Mouse (Mus musculus) erythroblast, embryonic 14.5 days (primary cell): ENCODE results near the gene Slc25a21.

Experiments
- GATA1 ChIP-seq: IDR thresholded peaks from 2 replicates; pipeline ENCODE4 v1.6.1; 2012; ENCODE audit warnings: low read length, inconsistent platforms, mixed read lengths
- TAL1 ChIP-seq: IDR thresholded peaks from 3 replicates; pipeline ENCODE4 v1.6.1; 2012; ENCODE audit warnings: low read length, inconsistent platforms, mixed read lengths

DNA sequence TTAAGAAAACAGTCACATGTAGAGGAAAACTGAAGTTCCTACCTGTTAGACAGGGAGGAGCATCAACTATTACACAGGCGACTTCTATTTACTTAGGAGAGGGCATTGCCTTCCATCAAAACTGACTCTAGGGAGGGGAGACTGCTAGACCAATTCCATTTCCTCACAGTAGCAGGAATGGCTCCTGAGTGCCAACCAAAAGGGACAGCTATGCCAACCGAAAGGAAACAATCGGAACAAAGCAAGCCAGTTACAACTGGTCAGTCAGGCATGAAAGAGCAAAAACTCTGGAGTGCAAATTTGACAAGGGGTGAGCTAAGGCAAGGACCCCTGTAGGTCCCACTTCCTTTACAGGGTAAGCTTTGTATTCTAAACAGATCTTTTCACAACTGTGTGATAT is 319.5 kb downstream of the Slc25a21 start:
- TF ChIP-seq TAL1 (no peak), GATA1 (no peak)
